Mouse (Mus musculus) naive thymus-derived CD4-positive, alpha-beta T cell, adult 2 months (primary cell): ENCODE measurements around the gene Prdx6.
A peak's percentile ranks its signal among the peaks of the same experiment; 100 is the strongest.

Source experiments
- DNase-seq: peaks from one replicate; pipeline ENCODE4 v3.0.0-alpha.2; 2011; ENCODE audit warnings: low read depth

Gene Prdx6

GRCm38 (mm10) chr1:161250604-161251416 lies at the start of gene Prdx6:
TSS of gene Prdx6 (minus strand) at chr1:161251219.
- peak; percentile 93 for DNase-seq

- no peak for DNase-seq
Observed at GRCm38 (mm10) chr1:161288256-161288655, 37.2 kb upstream of the Prdx6 start.

GRCm38 (mm10) chr1:161286726-161287310 lies 35.8 kb upstream of the Prdx6 start:
- DNase-seq, result peak; percentile 85

GRCm38 (mm10) chr1:161281054-161281688 lies 30.2 kb upstream of the Prdx6 start:
- no peak for DNase-seq

- no peak for DNase-seq
Observed at GRCm38 (mm10) chr1:161279244-161279908, 28.4 kb upstream of the Prdx6 start.

DNA sequence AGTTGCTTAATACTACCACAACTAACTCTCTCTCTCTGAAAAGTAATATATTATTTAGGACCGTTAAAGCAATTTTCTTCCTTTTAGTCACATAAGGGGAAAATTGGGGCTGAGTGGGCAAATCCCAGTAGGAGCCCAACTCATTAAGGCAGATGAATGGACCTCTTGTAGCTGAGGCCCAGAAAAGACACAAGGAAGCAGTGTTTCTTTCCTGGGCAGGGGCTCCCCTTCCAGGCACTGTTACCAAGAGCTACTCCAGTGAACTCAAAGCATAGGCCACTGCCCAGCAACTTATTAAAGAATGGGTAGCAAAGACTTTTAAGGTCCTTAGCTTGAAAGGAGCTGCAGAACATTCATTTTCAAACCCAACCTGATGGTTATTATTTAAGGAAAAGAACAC lies 22.5 kb upstream of the Prdx6 start:
- DNase-seq, result no peak

GRCm38 (mm10) chr1:161271461-161271810 lies 20.4 kb upstream of the Prdx6 start:
- DNase-seq, result no peak

DNA sequence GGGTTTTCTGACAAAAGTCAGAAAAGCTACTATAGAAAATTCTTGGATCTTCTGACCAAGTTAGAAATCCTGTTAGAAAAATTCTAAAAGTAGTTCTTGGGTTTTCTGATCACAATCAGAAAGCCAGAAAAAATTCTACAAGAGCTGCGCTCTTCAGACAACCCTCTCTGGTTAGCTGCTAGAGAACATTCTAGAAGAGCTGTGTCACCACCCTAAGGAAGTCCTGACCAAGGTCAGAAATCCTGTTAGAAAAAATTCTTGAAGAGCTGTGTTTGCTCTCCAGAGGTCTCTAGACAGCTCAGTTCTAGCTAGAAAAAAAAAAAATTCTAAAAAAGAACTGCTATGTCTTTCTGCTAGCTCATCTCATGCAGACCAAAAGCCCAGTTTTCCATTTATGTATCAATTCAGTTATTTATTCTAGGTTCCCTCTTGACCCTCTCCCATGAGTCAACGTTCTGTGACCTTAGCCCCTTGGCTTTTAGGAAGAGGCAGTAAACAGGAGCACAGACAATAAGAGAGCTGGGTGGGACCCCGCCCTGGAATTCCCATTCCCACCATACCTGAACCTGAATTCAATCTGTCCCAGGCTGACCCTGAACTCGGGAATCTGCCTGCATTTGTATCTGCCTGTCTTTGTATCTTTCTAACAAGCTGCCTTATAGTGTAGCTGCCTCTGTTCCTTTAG lies 19.9 kb upstream of the Prdx6 start:
- DNase-seq, result no peak

DNA sequence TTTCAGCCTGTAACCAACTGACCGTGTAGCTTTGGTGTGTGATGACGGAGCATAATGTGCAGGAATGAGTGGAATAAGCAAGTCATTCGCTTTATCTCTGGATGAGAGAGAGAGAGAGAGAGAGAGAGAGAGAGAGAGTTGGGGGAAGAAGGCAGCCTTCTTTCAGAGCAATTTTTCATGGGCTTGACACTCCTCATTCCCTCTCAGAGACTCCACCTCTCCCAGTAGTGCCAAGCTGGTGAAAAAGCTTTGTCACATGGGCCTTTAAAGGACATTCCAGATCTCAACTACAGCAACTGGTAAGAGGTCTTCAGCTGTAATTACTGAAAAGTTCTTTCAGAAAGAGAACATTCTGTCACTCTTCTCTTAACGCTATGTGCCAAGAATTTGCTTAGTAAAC lies 18.3 kb upstream of the Prdx6 start:
- DNase-seq, result no peak

DNA sequence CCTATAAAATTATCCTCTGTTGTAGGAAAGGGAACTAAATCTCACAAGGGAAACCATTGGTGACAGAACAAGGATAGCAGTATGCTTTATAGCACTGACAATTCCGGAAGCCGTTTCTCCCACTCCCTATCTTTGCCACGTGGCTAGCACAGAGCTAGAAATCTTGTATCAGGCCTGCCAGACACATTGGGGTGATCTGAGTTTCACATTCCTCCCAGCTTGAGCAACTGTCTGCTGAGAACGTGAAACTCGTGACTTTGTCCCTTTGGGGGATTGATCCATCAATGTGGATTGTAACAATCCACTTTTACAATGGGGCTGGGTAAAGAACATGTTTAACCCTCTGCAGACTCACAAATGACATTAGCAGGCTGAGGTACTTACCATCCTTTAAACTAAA lies 17.9 kb upstream of the Prdx6 start:
- DNase-seq, result no peak

DNA sequence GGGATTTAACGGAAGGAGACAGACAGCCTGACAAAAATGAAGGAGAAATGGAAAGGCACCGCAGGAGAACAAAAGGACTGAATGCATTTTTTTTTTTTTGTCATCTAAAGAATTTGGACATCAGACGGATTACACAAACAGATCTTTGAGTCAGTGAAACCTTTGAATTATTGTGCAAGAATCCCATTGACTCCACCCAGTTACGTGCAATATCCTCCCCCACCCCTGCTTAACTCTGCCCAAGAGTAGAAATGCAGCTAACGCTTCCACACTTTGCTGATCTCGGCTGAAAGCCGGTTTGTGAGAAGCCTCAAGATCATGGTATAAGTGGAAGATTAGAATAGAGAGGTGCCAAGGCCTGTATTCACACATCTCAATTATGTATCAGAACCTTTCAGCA lies 17.1 kb upstream of the Prdx6 start:
- no peak for DNase-seq

DNA sequence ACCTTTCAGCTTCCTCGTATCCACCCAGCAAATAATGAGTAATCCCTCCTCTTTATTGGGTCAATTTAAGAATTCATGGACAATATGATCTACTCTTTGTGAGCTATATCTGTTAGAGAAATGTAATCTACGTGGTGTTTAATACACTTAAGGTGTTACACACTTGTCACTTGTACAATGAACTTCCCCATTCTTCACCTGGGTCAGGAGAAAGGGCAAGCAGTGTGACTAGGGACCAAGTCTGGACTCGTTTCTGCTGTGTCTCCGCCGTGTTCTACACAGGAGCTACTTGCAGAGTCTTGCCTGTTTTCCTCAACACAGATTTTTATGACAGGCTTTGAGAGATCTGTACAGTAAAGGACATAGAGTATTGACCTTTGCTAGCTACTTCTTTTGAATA lies 13.9 kb upstream of the Prdx6 start:
- DNase-seq, result no peak

DNA sequence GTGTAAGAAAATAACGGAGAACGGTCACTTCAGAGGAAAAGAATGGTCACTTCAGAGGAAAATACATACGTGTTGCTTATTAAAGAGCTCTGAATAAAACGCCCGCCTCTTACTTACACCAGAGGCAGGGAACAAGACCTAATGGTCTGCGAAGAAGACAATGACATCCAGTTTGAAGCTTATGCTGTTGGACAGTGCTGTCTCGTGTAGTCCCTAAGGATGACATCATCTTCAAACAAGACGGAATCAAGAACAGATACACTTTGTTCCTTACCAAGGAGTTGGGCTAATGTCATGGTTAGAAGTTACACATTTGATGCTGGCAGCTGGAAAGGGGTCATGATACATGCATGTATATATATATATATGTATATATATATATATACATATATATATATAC lies 12.6 kb upstream of the Prdx6 start:
- DNase-seq, result no peak

GRCm38 (mm10) chr1:161262542-161262941 lies 11.5 kb upstream of the Prdx6 start:
- no peak for DNase-seq

DNA sequence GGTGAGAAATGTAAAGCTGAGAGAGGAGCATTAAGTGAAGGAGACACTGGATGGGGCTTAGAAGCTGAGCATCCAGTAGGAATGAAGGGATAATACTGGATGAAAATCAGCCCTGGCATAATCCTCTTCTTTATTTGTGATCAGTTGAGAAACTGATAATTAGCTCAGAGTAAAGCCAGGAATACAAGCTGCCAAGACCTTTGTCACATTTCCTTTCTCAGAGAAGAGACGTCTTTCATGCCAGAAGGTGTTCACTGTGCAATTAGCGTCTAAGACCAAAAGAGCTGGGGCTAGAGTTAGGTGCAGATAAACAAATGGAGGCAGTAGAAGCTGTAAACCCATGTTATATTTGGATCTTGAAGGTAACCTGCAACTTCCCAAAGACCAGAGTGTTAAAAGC lies 9.7 kb upstream of the Prdx6 start:
- DNase-seq, result no peak

DNA sequence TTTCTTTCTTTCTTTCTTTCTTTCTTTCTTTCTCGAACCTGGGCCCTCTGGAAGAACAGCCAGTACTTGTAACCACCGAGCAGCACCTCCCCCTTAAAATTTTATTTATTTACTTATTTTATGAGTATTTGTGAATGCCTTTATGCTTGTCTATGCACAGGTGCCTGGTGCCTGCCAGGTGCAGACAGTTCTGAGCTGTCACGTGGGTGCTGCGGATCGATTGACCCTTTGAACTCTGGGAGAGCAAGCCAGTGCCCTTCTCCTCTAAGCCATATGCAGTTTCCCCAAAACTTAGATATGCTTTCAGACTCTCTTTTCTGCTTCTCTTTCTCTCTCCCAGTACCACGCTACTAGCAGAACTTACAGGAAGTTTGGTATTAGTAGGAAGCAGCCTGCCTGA lies 8.1 kb upstream of the Prdx6 start:
- no peak for DNase-seq

DNA sequence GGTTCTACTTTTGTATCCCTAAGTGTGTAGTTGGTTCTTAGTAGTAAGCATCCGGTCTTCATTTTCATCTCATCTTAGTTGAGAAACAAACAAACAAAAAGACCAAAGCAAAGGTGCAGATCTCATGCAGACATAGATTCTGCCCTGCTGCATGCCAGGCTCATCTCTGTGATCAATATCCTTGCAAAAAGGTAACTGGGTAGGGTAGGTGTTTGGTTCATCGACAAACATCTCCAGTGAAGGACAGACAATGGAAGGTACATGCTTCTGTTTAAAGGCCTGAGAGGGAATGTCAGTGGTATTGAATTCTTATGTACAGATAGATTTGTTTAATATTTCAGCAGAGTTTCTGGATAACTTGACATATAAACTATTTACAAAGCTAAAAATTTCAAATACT lies 7.3 kb upstream of the Prdx6 start:
- DNase-seq, result no peak

GRCm38 (mm10) chr1:161256918-161257317 lies 5.9 kb upstream of the Prdx6 start:
- DNase-seq, result no peak

DNA sequence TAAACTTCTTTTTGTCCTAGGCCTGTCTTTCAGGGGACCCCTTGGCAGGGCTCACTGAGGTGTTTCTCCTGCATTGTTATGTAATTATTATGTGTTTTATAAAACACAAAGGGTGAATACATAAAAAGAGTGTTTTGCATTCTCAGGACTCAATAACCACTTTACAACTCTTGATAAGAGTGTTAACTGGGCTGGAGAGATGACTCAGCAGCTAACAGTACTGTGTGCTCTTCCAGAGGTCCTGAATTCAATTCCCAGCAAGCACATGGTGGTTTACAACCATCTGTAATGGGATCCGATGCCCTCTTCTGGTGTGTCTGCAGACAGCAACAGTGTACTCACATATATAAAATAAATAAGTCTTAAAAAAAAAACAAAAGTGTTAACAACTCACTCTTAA lies 3.3 kb upstream of the Prdx6 start:
- DNase-seq, result no peak

DNA sequence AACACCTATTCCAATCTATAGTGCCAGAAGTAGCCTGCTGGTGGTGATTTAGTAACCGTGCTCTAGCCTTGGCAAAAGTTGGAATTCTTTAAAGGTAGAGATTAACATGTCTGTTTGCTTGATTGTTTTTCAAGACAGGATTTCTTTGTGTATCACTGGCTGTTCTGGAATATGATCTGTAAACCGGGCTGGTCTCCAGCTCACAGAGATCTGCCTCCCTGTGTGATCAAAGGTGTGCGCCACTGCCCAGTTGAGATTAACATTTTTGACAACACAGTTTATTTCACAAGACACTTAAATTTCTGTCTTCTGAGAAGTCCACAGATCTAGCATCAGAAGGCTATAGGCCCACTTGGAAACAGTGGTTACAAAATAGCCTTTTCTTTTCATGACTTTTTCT lies 1.9 kb upstream of the Prdx6 start:
- DNase-seq, result no peak

GRCm38 (mm10) chr1:161252365-161252764 lies 1.3 kb upstream of the Prdx6 start:
- DNase-seq, result no peak
